Mouse (Mus musculus) MEL (cell line): ENCODE measurements around the gene Sgsm2.

ENCODE experiments used
- CTCF ChIP-seq, 3 experiments: IDR thresholded peaks in 2 of 3; conservative IDR thresholded peaks in 1 of 3; 2 replicates each; pipeline ENCODE4 v1.5.1; 2011 to 2012; ENCODE audit warnings: low read length in 3 of 3, low read depth in 2 of 3, mild to moderate bottlenecking in 2 of 3, improper control_type of control experiment in 1 of 3, inconsistent platforms in 1 of 3, mixed read lengths in 1 of 3, moderate library complexity in 1 of 3; ENCODE audit not compliant: control insufficient read depth in 1 of 3, insufficient read depth in 1 of 3, poor library complexity in 1 of 3, severe bottlenecking in 1 of 3
- KAT2A ChIP-seq: conservative IDR thresholded peaks from 2 replicates; pipeline ENCODE4 v1.6.1; 2012; ENCODE audit warnings: low read depth, low read length, improper control_type of control experiment, inconsistent platforms
- TCF12 ChIP-seq: IDR thresholded peaks from 2 replicates; pipeline ENCODE4 v1.6.1; 2014; ENCODE audit warnings: low read depth, mild to moderate bottlenecking, inconsistent platforms, low read length, improper control_type of control experiment, moderate library complexity
- USF1 ChIP-seq: IDR thresholded peaks from 2 replicates; pipeline ENCODE4 v1.6.1; 2014; ENCODE audit warnings: low read depth, mild to moderate bottlenecking, inconsistent platforms, low read length, improper control_type of control experiment, moderate library complexity

- TF ChIP-seq TCF12 (no peak), KAT2A (no peak), CTCF (IDR thresholded peaks at IDR 0.05 in 2 of 3, conservative IDR thresholded peaks at IDR 0.05 in 1 of 3; ENCODE audit: control insufficient read depth in 1 of 3, insufficient read depth in 1 of 3, low read depth in 2 of 3, low read length in 3 of 3, poor library complexity in 1 of 3, severe bottlenecking in 1 of 3) (no peak), USF1 (no peak)
Measured at GRCm38 (mm10) chr11:74912492-74912891, 15.6 kb upstream of the Sgsm2 start.
